Mouse (Mus musculus): Measurements from ENCODE around the gene Prlhr. TPM values are rescaled to one million over a fixed set of nuclear protein-coding genes. Genes with fewer than 3 reads are reported as not detected.
A peak's percentile ranks its signal among the peaks of the same experiment; 100 is the strongest.

Prlhr gene
- total RNA-seq (2012; rRNA removed) (not detected in 2 replicates), total RNA-seq (2014; rRNA removed) (not detected in 2 replicates), polyA plus RNA-seq (2012; ENCODE audit: insufficient read length, low read depth) (not detected in 2 replicates)

DNA sequence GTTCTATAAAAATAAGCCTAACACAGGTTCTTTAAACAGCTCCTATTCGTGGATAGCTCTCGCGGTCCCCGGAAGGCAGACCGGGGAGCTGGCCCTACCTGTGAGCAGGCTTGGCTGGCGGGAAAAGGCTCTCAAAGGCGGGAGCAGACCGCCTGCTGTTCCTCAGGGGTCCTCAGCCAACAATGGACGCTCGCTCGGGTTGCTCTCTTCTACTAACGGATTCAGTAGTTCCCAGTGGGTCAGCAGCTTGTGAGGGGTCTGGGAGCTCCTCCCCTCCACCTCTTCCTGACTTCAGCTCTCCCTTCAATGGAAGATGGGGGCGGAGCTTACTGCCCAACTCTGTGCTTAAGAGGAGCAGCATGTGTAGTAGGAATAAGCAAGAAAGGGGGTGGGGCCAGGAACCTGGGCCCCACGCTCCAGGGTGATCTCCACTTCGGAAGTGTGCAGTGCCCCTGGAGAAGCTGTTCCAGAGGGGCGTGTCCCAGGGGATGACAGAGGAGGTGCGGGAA, at the start of gene Prlhr:
Gene Prlhr (minus strand): TSS at position 51 of the 509 bp plus-strand sequence.
- no peaks in the 10 kb centered on the region for H3K79me2 ChIP-seq (replicated peaks; ENCODE audit: control insufficient read depth, extremely low read depth, insufficient read depth, poor library complexity, severe bottlenecking)
- peaks cover 7% of the 10 kb centered on the region for H3K9me3 ChIP-seq (replicated peaks; ENCODE audit: low read length)
- H3K9ac ChIP-seq (ENCODE audit: insufficient read depth, low read depth): no peak within 1 kb of the TSS
- H3K4me2 ChIP-seq (ENCODE audit: insufficient read depth, low read depth, poor library complexity, severe bottlenecking): no peak within 1 kb of the TSS
- H3K4me3 ChIP-seq (replicated peaks in 1 of 3; ENCODE audit: low read depth in 2 of 3, low read length in 2 of 3, poor library complexity in 1 of 3): no peak within 1 kb of the TSS
- H3K27ac ChIP-seq (ENCODE audit: insufficient read depth, low read depth): no peak within 1 kb of the TSS; the same call in 1 of the 2 replicates
- no peaks in the 10 kb centered on the region for H3K36me3 ChIP-seq (replicated peaks in 1 of 2; ENCODE audit: control insufficient read depth in 1 of 2, insufficient read depth in 1 of 2, low read length in 1 of 2)
- H3K4me1 ChIP-seq (ENCODE audit: control insufficient read depth in 1 of 2, insufficient read depth in 2 of 2): no peaks in the 10 kb centered on the region
- H3K27me3 ChIP-seq (replicated peaks): no peaks in the 10 kb centered on the region
- in situ Hi-C loops (cut with MboI; ENCODE audit: low pct_ligation_motif_present, low pct_unique_long_range_greater_than_20kb, low sequenced_read_pairs) (no loop called here), dilution Hi-C loops (cut with MboI; ENCODE audit: extremely low pct_ligation_motif_present, extremely low pct_unique_long_range_greater_than_20kb, low sequenced_read_pairs) (no loop called here)
- DNase-seq (ENCODE audit: extremely low read depth): no peak
- TF ChIP-seq UBTF (IDR thresholded peaks at IDR 0.05; ENCODE audit: low read depth, low read length) (no peak), SMC3 (IDR thresholded peaks at IDR 0.05; ENCODE audit: low read depth, low read length) (no peak), USF2 (conservative IDR thresholded peaks at IDR 0.05; ENCODE audit: low read depth, low read length) (no peak), E2F4 (IDR thresholded peaks at IDR 0.05; ENCODE audit: insufficient replicate concordance, low read depth, low read length) (no peak), ZC3H11A (IDR thresholded peaks at IDR 0.05; ENCODE audit: low read depth, low read length) (no peak)

DNA sequence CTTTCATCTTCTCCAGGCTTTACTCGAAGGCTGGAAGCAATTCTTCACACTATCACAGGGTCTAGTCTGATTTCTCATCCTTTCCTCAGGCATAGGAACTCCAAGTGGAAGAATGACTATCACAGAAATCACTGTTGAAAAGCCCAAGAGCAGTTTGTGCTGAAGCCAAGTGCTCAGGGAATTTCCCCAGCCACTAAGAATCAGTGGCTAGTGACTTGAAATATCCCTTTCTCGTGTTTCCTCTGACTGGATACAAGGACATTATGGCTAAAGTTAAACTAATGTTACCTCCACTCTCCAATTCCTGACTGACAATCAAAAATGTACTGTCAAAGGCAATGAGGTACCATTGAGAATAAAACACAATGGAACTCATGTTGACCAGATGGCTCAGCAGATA, 47.0 kb upstream of the Prlhr start:
- in situ Hi-C loops (cut with MboI; ENCODE audit: low pct_ligation_motif_present, low pct_unique_long_range_greater_than_20kb, low sequenced_read_pairs) (no loop called here), dilution Hi-C loops (cut with MboI; ENCODE audit: extremely low pct_ligation_motif_present, extremely low pct_unique_long_range_greater_than_20kb, low sequenced_read_pairs) (no loop called here)
- no peak for DNase-seq (ENCODE audit: extremely low read depth)

DNA sequence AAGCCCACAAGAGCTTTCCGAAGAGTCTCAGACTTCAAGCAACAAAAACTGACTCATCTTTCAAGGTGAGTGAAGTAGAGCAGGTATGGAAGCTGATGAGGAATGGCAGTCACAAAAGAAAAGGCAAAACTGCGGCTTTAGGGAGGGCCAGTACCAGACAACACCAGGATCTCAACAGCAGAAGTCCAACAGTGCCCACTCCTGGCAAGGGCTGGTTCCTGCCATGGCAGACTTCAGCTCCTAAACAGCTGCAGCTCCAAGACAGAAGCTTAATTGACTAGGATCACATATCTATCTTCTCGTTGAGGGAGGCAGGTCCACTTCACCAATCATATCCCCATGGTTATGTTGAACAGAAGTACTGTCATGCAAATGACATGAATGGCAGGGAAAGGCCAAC, 45.3 kb upstream of the Prlhr start:
- TF ChIP-seq POLR2A (IDR thresholded peaks at IDR 0.05; ENCODE audit: low read depth, low read length): no peak
- TF ChIP-seq RAD21 (IDR thresholded peaks at IDR 0.05; ENCODE audit: low read depth, low read length): peak; percentile 36
- TF ChIP-seq GABPA (IDR thresholded peaks at IDR 0.05; ENCODE audit: insufficient replicate concordance, low read depth, low read length): no peak
- no peak for TF ChIP-seq MEF2A (IDR thresholded peaks at IDR 0.05; ENCODE audit: borderline replicate concordance, low read depth, low read length)
- TF ChIP-seq MXI1 (IDR thresholded peaks at IDR 0.05; ENCODE audit: low read depth, low read length): no peak
- no peak for TF ChIP-seq UBTF (IDR thresholded peaks at IDR 0.05; ENCODE audit: low read depth, low read length)
- TF ChIP-seq ELF1 (IDR thresholded peaks at IDR 0.05; ENCODE audit: low read depth, low read length): no peak
- TF ChIP-seq CTCF (conservative IDR thresholded peaks at IDR 0.05 in 1 of 2, IDR thresholded peaks at IDR 0.05 in 1 of 2; ENCODE audit: low read depth in 2 of 2, low read length in 2 of 2): peak in 1 of 2 experiments; percentile 24; a peak in 1 of 4 replicates
- in situ Hi-C loops (cut with MboI; ENCODE audit: low pct_ligation_motif_present, low pct_unique_long_range_greater_than_20kb, low sequenced_read_pairs) (no loop called here), dilution Hi-C loops (cut with MboI; ENCODE audit: extremely low pct_ligation_motif_present, extremely low pct_unique_long_range_greater_than_20kb, low sequenced_read_pairs) (no loop called here)
- Histone ChIP-seq H3K4me2 (ENCODE audit: insufficient read depth, low read depth, poor library complexity, severe bottlenecking) (no peak overlapping the region), H3K27me3 (replicated peaks) (no peaks in the 10 kb centered on the region), H3K9me3 (replicated peaks; ENCODE audit: low read length) (no peaks in the 10 kb centered on the region), H3K79me2 (replicated peaks; ENCODE audit: control insufficient read depth, extremely low read depth, insufficient read depth, poor library complexity, severe bottlenecking) (no peaks in the 10 kb centered on the region), H3K36me3 (replicated peaks in 1 of 2; ENCODE audit: control insufficient read depth in 1 of 2, insufficient read depth in 1 of 2, low read length in 1 of 2) (no peaks in the 10 kb centered on the region), H3K4me1 (ENCODE audit: control insufficient read depth in 1 of 2, insufficient read depth in 2 of 2) (peaks cover 0 to 12% of the 10 kb centered on the region in 2 experiments; a peak in 2 of 4 replicates), H3K4me3 (replicated peaks in 1 of 3; ENCODE audit: low read depth in 2 of 3, low read length in 2 of 3, poor library complexity in 1 of 3) (no peak overlapping the region), H3K27ac (ENCODE audit: insufficient read depth, low read depth) (no peak overlapping the region), H3K9ac (ENCODE audit: insufficient read depth, low read depth) (no peak overlapping the region)
- DNase-seq (ENCODE audit: extremely low read depth): no peak

More for the DNA sequence above, 47.0 kb upstream of the Prlhr start:
- TF ChIP-seq MYC (IDR thresholded peaks at IDR 0.05; ENCODE audit: low read depth, low read length): no peak
- no peak for TF ChIP-seq USF2 (conservative IDR thresholded peaks at IDR 0.05; ENCODE audit: low read depth, low read length)
- TF ChIP-seq GABPA (IDR thresholded peaks at IDR 0.05; ENCODE audit: insufficient replicate concordance, low read depth, low read length): no peak
- no peak for TF ChIP-seq SMC3 (IDR thresholded peaks at IDR 0.05; ENCODE audit: low read depth, low read length)
- TF ChIP-seq ETS1 (conservative IDR thresholded peaks at IDR 0.05; ENCODE audit: low read depth, low read length): no peak
- no peak for TF ChIP-seq EP300 (IDR thresholded peaks at IDR 0.05; ENCODE audit: low read length)
- TF ChIP-seq TBP (conservative IDR thresholded peaks at IDR 0.05; ENCODE audit: low read depth, low read length): no peak
- TF ChIP-seq UBTF (IDR thresholded peaks at IDR 0.05; ENCODE audit: low read depth, low read length): no peak
- no peak for TF ChIP-seq CHD1 (IDR thresholded peaks at IDR 0.05; ENCODE audit: low read depth, low read length)
- TF ChIP-seq ZNF384 (IDR thresholded peaks at IDR 0.05; ENCODE audit: low read depth, low read length): no peak
- no peaks in the 10 kb centered on the region for H3K79me2 ChIP-seq (replicated peaks; ENCODE audit: control insufficient read depth, extremely low read depth, insufficient read depth, poor library complexity, severe bottlenecking)
- no peak overlapping the region for H3K27ac ChIP-seq (ENCODE audit: insufficient read depth, low read depth)
- H3K27me3 ChIP-seq (replicated peaks): no peaks in the 10 kb centered on the region
- no peak overlapping the region for H3K4me3 ChIP-seq (replicated peaks in 1 of 3; ENCODE audit: low read depth in 2 of 3, low read length in 2 of 3, poor library complexity in 1 of 3)
- H3K9ac ChIP-seq (ENCODE audit: insufficient read depth, low read depth): no peak overlapping the region
- H3K4me2 ChIP-seq (ENCODE audit: insufficient read depth, low read depth, poor library complexity, severe bottlenecking): no peak overlapping the region
- no peaks in the 10 kb centered on the region for H3K9me3 ChIP-seq (replicated peaks; ENCODE audit: low read length)
- peaks cover 0 to 18% of the 10 kb centered on the region in 2 experiments; a peak in 2 of 4 replicates for H3K4me1 ChIP-seq (ENCODE audit: control insufficient read depth in 1 of 2, insufficient read depth in 2 of 2)
- no peaks in the 10 kb centered on the region for H3K36me3 ChIP-seq (replicated peaks in 1 of 2; ENCODE audit: control insufficient read depth in 1 of 2, insufficient read depth in 1 of 2, low read length in 1 of 2)
